Mouse (Mus musculus) intestine, embryonic 14.5 days (tissue): ENCODE data around the gene Fcer2a. TPM values are rescaled to one million over a fixed set of nuclear protein-coding genes. Genes with fewer than 3 reads are reported as not detected.

Experiments used
- ATAC-seq: fragments of 200-750 bp; cut with Nextera tagmentation; replicated peaks from 2 replicates; pipeline ENCODE4 v1.8.0; 2017; ENCODE audit warnings: low read depth, moderate number of reproducible peaks, moderate TSS enrichment, moderate library complexity; ENCODE audit not compliant: low FRiP score, low TSS enrichment
- DNase-seq: peaks from one replicate; pipeline ENCODE4 v3.0.0-alpha.2; 2018; ENCODE audit warnings: low spot score
- H3K27ac ChIP-seq: fragments of 300-500 bp; sonication (generic); 2 replicates; pipeline ENCODE4 v1.5.1; 2014; ENCODE audit warnings: low read depth, mild to moderate bottlenecking, control low read depth
- H3K27me3 ChIP-seq: fragments of 300-500 bp; sonication (generic); replicated peaks from 2 replicates; pipeline ENCODE4 v1.6.1; 2014; ENCODE audit warnings: low read length, control low read depth; ENCODE audit not compliant: control insufficient read depth, insufficient read depth
- H3K36me3 ChIP-seq: fragments of 300-500 bp; sonication (generic); 2 replicates; pipeline ENCODE4 v1.6.1; 2014; ENCODE audit warnings: low read length, control low read depth; ENCODE audit not compliant: control insufficient read depth, insufficient read depth
- H3K4me1 ChIP-seq: fragments of 300-500 bp; sonication (generic); replicated peaks from 2 replicates; pipeline ENCODE4 v1.6.1; 2014; ENCODE audit warnings: low read length, control low read depth, mixed read lengths; ENCODE audit not compliant: control insufficient read depth, insufficient read depth
- H3K4me2 ChIP-seq: fragments of 300-500 bp; sonication (generic); 2 replicates; pipeline ENCODE4 v1.6.1; 2014; ENCODE audit warnings: low read length
- H3K4me3 ChIP-seq: fragments of 300-500 bp; sonication (generic); 2 replicates; pipeline ENCODE4 v1.5.1; 2014; ENCODE audit warnings: low read depth, low read length, control low read depth, mixed read lengths
- H3K9ac ChIP-seq: fragments of 300-500 bp; sonication (generic); 2 replicates; pipeline ENCODE4 v1.6.1; 2014; ENCODE audit warnings: mild to moderate bottlenecking, low read length
- H3K9me3 ChIP-seq: fragments of 300-500 bp; sonication (generic); 2 replicates; pipeline ENCODE4 v1.6.1; 2016; ENCODE audit warnings: low read length, control low read depth; ENCODE audit not compliant: control insufficient read depth
- WGBS: fragments of 180-500 bp; shearing (Covaris S2); extraction: QIAGEN DNeasy Blood & Tissue Kit; methylation state at CpG from one replicate; pipeline ENCODE4 v1.1.7; 2014; 5-methylcytosine and 5-hydroxymethylcytosine counted together
- polyA plus RNA-seq: library from polyadenylated mRNA; unstranded; fragments of >200 nt; fragmentation: Nextera tagmentation; extraction: Ambion mirVana; gene quantifications from 2 replicates; pipeline ENCODE4 v1.2.1, GENCODE M21; 2014

Gene Fcer2a
- polyA plus RNA-seq, 1 experiment from 2014 or later, result 0.11 TPM

DNA sequence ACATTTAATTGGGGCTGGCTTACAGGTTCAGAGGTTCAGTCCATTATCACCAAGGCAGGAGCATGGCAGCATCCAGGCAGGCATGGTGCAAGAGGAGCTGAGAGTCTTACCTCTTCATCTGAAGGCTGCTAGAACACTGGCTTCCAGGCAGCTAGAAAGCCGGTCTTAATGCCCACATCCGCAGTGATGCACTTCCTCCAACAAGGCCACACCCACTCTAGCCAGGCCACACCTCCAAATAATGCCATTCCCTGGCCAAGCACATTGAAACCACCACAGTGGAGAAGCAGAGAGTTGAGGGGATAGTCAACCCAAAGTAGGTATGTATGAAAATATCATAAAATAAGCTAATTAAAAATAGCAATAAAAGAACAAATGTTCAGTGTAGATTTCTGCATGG, 23.6 kb downstream of the Fcer2a start:
- Histone ChIP-seq H3K4me3 (no peak overlapping the region), H3K27ac (no peak overlapping the region), H3K4me1 (0 out of 2 replicates have a peak, but pooled peaks cover 2% of the 10 kb centered on the region), H3K36me3 (no peaks in the 10 kb centered on the region), H3K27me3 (no peaks in the 10 kb centered on the region), H3K9me3 (no peaks in the 10 kb centered on the region), H3K4me2 (no peak overlapping the region), H3K9ac (no peak overlapping the region)
- DNase-seq (no peak), ATAC-seq (no peak)
- 78% methylated on average over 2 of the region's 2 CpGs for WGBS

DNA sequence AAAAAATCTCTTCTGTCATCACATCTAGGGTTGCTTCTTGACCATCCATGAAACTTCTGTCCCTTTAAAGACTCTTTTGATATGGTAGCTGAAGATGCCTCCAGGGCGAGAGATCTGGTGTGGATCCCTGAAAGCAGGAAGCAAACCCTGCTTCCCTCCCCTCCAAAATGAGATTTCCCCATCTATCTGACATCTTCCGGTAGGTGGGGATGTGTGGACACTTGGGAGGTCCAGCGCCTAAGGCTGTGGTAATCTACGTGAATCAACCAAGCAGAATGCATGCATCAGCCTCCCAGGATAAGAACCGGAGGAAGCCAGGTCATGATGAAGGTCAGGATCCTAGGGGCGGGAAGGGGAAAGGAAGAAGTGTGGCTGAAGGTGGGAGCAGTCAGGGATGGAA, 28.5 kb downstream of the Fcer2a start, which contains the start of gene Mcemp1:
Gene Mcemp1 (plus strand): TSS at position 248 of the 400 bp plus-strand sequence.
- Histone ChIP-seq H3K36me3 (no peaks in the 10 kb centered on the region), H3K9ac (no peak within 1 kb of the TSS), H3K27me3 (no peaks in the 10 kb centered on the region), H3K9me3 (no peaks in the 10 kb centered on the region), H3K4me3 (no peak within 1 kb of the TSS), H3K27ac (no peak within 1 kb of the TSS), H3K4me2 (no peak within 1 kb of the TSS), H3K4me1 (no peaks in the 10 kb centered on the region)
- WGBS, result 77% methylated on average over 6 of the region's 6 CpGs
- no peak for DNase-seq
- ATAC-seq, result no peak

DNA sequence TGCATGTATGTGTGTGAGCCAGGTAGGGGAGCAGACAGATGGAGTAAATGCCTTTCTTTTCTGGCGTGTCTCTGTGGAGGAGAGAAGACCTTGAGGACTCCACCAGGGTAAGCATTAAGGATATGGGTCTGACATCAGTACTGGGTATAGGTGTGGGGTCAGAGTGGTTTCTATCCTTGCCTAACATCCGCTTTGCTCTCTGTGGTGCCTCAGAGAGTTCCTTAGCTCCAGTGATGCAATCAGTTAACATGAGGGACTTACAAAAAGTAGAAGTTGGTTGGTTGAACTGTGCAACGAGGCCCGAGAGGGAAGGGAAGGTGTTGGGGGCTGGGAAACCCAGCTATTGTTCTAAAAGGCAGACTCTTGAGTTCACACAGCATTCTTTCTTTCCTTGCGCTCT, 29.6 kb downstream of the Fcer2a start:
- 68% methylated on average over 5 of the region's 5 CpGs for WGBS
- no peaks in the 10 kb centered on the region for H3K36me3 ChIP-seq
- no peak for DNase-seq

DNA sequence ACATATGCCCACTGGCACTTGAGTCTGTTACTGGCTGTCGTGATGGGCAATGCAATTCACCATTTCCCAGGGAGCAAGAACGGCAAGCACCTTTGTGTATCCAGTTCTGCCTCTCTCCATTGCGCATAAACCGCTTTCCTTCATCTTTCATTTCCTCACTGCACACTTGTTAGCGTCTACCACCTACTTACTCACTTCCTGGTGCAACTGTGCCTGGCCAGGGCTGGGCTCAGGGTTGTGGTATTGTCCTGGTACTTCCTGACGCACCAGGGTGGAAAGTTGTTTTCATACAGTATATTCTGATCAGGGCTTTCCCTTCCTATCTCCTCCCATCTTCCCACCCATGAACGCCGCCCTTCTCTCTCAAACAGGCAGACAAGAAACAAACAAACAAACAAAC, 33.1 kb downstream of the Fcer2a start:
- Histone ChIP-seq H3K4me3 (no peak overlapping the region), H3K27me3 (no peaks in the 10 kb centered on the region), H3K27ac (no peak overlapping the region), H3K4me2 (no peak overlapping the region), H3K9ac (no peak overlapping the region), H3K9me3 (no peaks in the 10 kb centered on the region), H3K36me3 (no peaks in the 10 kb centered on the region), H3K4me1 (no peaks in the 10 kb centered on the region)
- DNase-seq (no peak), ATAC-seq (no peak)
- WGBS, result 83% methylated on average over 8 of the region's 8 CpGs

More for the DNA sequence above, 29.6 kb downstream of the Fcer2a start:
- Histone ChIP-seq H3K27me3 (no peaks in the 10 kb centered on the region), H3K9me3 (no peaks in the 10 kb centered on the region), H3K4me1 (no peaks in the 10 kb centered on the region), H3K9ac (no peak overlapping the region), H3K4me3 (no peak overlapping the region), H3K27ac (no peak overlapping the region), H3K4me2 (no peak overlapping the region)
- no peak for ATAC-seq

DNA sequence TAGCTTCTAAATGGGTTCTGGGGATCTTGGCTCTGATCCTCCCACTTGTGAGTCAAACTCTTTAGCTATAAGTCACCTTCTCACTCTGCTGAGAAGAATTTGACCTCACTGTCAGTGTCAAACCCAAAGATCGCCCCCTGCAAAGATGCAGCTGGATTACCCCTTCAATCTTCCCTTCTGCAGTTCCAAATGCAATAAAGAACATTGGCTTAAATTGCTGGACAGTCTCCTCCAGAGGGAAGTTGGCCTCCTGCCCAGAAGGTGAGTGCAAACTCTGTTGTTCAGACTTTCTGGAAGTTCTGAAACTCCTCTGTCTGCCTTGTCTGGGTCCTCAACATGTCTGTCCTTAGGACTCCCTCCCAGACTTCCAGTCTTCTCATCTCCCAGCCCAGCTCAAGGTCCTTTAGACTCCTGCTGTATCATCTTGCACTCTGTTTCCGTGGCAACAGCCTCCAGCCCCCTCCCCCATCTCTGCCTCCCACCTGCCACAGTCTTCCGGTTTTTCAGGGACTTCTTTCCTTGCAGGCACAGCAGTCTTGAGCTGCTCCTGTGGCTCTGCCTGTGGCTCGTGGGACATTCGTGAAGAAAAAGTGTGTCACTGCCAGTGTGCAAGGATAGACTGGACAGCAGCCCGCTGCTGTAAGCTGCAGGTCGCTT, 37.1 kb downstream of the Fcer2a start:
- Histone ChIP-seq H3K4me2 (no peak overlapping the region), H3K9ac (no peak overlapping the region), H3K27me3 (no peaks in the 10 kb centered on the region), H3K4me3 (no peak overlapping the region), H3K9me3 (no peaks in the 10 kb centered on the region), H3K36me3 (no peaks in the 10 kb centered on the region), H3K4me1 (no peaks in the 10 kb centered on the region), H3K27ac (no peak overlapping the region)
- WGBS, result 19% methylated on average over 7 of the region's 7 CpGs
- DNase-seq, result peak; percentile 55
- ATAC-seq, result no peak

DNA sequence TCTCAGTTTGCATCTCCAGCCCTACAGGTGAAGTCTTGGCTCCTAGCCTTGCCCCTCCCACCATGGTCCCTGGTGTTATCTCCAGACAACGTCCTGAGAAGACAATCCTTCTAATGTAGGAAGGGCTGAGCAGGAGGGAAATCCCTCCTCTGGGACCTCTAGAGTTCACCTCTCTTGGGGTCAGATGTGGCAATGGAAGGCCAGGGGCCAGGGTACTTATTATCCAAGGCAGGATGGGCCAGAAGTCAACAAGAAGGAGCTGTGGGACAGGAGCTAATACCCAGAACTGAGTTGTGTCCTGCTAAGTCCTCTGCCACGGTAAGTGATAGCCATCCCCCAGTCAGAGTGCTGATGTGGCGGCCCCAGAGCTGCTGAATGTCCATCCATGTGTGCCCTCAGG, 38.4 kb downstream of the Fcer2a start, which contains the start of gene Retn:
Gene Retn (plus strand): TSS at position 245 of the 400 bp plus-strand sequence.
- no peaks in the 10 kb centered on the region for H3K36me3 ChIP-seq
- no peak within 1 kb of the TSS for H3K27ac ChIP-seq
- H3K9ac ChIP-seq, result no peak within 1 kb of the TSS
- no peaks in the 10 kb centered on the region for H3K9me3 ChIP-seq
- DNase-seq, result no peak
- 63% methylated on average over 3 of the region's 3 CpGs for WGBS
- no peaks in the 10 kb centered on the region for H3K4me1 ChIP-seq
- no peak for ATAC-seq
- H3K4me2 ChIP-seq, result no peak within 1 kb of the TSS
- no peaks in the 10 kb centered on the region for H3K27me3 ChIP-seq
- H3K4me3 ChIP-seq, result no peak within 1 kb of the TSS

DNA sequence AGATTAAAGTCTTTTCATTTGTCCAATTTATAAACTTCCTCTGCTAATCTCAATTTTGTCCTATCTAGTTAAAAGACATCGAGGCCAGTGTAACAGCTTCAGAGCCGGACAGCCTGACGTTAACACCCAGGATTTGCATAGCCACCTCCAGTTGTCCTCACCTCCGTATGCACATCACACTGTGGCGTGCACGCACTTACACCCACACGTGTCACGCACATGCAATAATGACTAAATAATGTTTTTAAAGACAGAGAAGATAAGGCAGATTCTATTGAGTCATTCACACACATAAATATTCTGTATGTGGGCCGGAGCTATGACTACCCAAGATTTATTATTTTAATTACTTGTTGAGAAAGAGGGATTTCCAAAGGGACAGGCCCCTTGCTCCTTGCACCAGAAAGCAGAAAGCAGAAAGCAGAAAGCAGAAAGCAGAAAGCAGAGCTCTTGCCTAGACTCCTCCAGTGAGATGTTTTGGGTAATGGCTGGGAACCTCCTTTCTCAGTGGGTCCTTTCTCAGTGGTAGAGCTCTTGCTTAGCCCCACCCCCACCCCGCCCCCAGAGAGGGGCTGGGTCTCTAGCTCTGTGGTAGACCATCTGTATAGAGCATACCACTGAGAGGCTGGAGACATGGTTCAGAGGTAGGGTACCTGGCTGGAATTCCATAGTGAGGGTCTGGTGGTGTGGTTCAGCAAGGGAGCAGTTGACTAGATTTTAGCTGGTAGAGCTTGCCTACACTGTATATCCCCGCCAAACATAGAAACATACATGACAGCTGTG, 39.1 kb downstream of the Fcer2a start:
- Histone ChIP-seq H3K27ac (no peak overlapping the region), H3K27me3 (no peaks in the 10 kb centered on the region), H3K9ac (no peak overlapping the region), H3K9me3 (no peaks in the 10 kb centered on the region), H3K4me3 (no peak overlapping the region), H3K36me3 (no peaks in the 10 kb centered on the region), H3K4me1 (no peaks in the 10 kb centered on the region), H3K4me2 (no peak overlapping the region)
- DNase-seq (no peak), ATAC-seq (no peak)
- WGBS, result 70% methylated on average over 11 of the region's 11 CpGs

DNA sequence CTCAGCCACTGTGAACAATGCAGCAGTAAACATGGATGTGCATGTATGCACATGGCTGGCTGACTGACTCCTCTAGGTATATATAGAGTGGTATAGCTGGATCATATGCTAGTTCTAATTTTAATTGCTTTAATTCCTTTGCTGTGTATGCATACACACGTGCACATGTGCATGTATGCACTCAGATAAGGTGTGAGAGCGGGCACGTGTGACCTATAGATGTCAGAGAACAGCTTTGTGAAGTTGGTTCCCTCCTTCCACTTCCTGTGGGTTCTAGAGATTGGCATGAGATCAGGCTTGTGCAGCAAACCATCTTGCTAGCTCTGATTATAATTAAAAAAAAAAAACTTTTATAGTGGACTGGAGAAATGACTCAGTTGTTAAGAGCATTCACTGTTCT, 41.1 kb downstream of the Fcer2a start:
- Histone ChIP-seq H3K9me3 (no peaks in the 10 kb centered on the region), H3K27me3 (no peaks in the 10 kb centered on the region), H3K9ac (no peak overlapping the region), H3K4me2 (no peak overlapping the region), H3K27ac (no peak overlapping the region), H3K36me3 (no peaks in the 10 kb centered on the region), H3K4me3 (no peak overlapping the region), H3K4me1 (no peaks in the 10 kb centered on the region)
- DNase-seq, result no peak
- no peak for ATAC-seq
- WGBS, result 75% methylated on average over 3 of the region's 3 CpGs
